Mouse (Mus musculus) lung, embryonic 15.5 days (tissue): ENCODE results near the gene Fgf2. TPM values are rescaled to one million over a fixed set of nuclear protein-coding genes. Genes with fewer than 3 reads are reported as not detected.

Experiments
- ATAC-seq: fragments of 200-750 bp; cut with Nextera tagmentation; 2 replicates; pipeline ENCODE4 v1.8.0; 2017; ENCODE audit warnings: moderate number of reproducible peaks, borderline replicate concordance; ENCODE audit not compliant: low FRiP score, low TSS enrichment; ENCODE audit errors: extremely low read depth
- H3K27ac ChIP-seq: fragments of 300-500 bp; sonication (generic); 2 replicates; pipeline ENCODE4 v1.5.1; 2015; ENCODE audit warnings: moderate library complexity, mild to moderate bottlenecking, inconsistent platforms
- H3K27me3 ChIP-seq: fragments of 300-500 bp; sonication (generic); 2 replicates; pipeline ENCODE4 v1.6.1; 2015; ENCODE audit warnings: inconsistent platforms
- H3K36me3 ChIP-seq: fragments of 300-500 bp; sonication (generic); 2 replicates; pipeline ENCODE4 v1.6.1; 2015; ENCODE audit warnings: inconsistent platforms
- H3K4me1 ChIP-seq: fragments of 300-500 bp; sonication (generic); 2 replicates; pipeline ENCODE4 v1.6.1; 2015; ENCODE audit warnings: inconsistent platforms
- H3K4me2 ChIP-seq: fragments of 300-500 bp; sonication (generic); 2 replicates; pipeline ENCODE4 v1.6.1; 2015; ENCODE audit warnings: inconsistent platforms, mild to moderate bottlenecking, moderate library complexity
- H3K4me3 ChIP-seq: fragments of 300-500 bp; sonication (generic); 2 replicates; pipeline ENCODE4 v1.5.1; 2015; ENCODE audit warnings: mild to moderate bottlenecking, inconsistent platforms
- H3K9ac ChIP-seq: fragments of 300-500 bp; sonication (generic); 2 replicates; pipeline ENCODE4 v1.6.1; 2015; ENCODE audit warnings: inconsistent platforms
- H3K9me3 ChIP-seq: fragments of 300-500 bp; sonication (generic); 2 replicates; pipeline ENCODE4 v1.6.1; 2016; ENCODE audit warnings: inconsistent platforms
- WGBS: fragments of 180-500 bp; shearing (Covaris S2); methylation state at CpG from one replicate; pipeline ENCODE4 v1.1.7; 2015; 5-methylcytosine and 5-hydroxymethylcytosine counted together
- polyA plus RNA-seq: library from polyadenylated mRNA; unstranded; fragments of >200 nt; fragmentation: Nextera tagmentation; extraction: Ambion mirVana; gene quantifications from 2 replicates; pipeline ENCODE4 v1.2.1, GENCODE M21; 2015

Fgf2 gene
- polyA plus RNA-seq, 1 experiment from 2014 or later, result 2.3 TPM

- H3K4me3 ChIP-seq, result no peak overlapping the region
- no peaks in the 10 kb centered on the region for H3K27me3 ChIP-seq
- no peak overlapping the region for H3K4me2 ChIP-seq
- no peak for ATAC-seq
- no peak overlapping the region for H3K27ac ChIP-seq
- H3K4me1 ChIP-seq, result peaks cover 12% of the 10 kb centered on the region; the same call in 1 of the 2 replicates
- no peaks in the 10 kb centered on the region for H3K36me3 ChIP-seq
- no peaks in the 10 kb centered on the region for H3K9me3 ChIP-seq
- no peak overlapping the region for H3K9ac ChIP-seq
- 85% methylated on average over 3 of the region's 3 CpGs for WGBS
These were observed 21.5 kb upstream of the Fgf2 start for GRCm38 (mm10) chr3:37326627-37327026.

DNA sequence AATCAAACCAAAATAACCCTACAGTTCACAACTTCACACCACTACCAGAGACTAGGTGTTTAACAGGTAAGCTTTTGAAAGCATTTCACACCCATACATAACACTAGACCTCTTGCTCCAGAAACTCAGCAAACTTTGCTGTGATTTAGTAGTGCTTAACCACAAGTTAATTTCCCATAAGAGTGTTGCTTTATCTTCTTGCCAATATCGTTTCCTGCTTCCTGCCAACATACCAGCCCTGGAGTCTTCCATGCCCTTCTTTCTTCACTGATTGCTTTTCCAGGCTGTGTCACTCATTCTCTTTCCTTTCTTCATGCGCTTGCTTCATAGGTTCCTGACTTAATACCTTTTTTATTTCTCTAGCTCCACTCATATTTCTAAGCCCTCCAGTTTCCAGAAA is 19.7 kb upstream of the Fgf2 start:
- Histone ChIP-seq H3K4me3 (no peak overlapping the region), H3K9me3 (no peaks in the 10 kb centered on the region), H3K9ac (no peak overlapping the region), H3K4me2 (no peak overlapping the region), H3K27me3 (no peaks in the 10 kb centered on the region), H3K4me1 (peaks cover 12% of the 10 kb centered on the region; the same call in 1 of the 2 replicates), H3K27ac (0 out of 2 replicates have a peak overlapping the region, but pooled peaks have one; percentile 15), H3K36me3 (no peaks in the 10 kb centered on the region)
- ATAC-seq, result no peak
- 66% methylated on average over 2 of the region's 2 CpGs for WGBS

GRCm38 (mm10) chr3:37329963-37330362 is 18.2 kb upstream of the Fgf2 start:
- Histone ChIP-seq H3K9ac (no peak overlapping the region), H3K4me2 (no peak overlapping the region), H3K27me3 (no peaks in the 10 kb centered on the region), H3K4me3 (no peak overlapping the region), H3K9me3 (no peaks in the 10 kb centered on the region), H3K4me1 (peaks cover 7% of the 10 kb centered on the region; the same call in 1 of the 2 replicates), H3K36me3 (no peaks in the 10 kb centered on the region), H3K27ac (no peak overlapping the region)
- no peak for ATAC-seq
- 82% methylated on average over 1 of the region's 1 CpGs for WGBS

DNA sequence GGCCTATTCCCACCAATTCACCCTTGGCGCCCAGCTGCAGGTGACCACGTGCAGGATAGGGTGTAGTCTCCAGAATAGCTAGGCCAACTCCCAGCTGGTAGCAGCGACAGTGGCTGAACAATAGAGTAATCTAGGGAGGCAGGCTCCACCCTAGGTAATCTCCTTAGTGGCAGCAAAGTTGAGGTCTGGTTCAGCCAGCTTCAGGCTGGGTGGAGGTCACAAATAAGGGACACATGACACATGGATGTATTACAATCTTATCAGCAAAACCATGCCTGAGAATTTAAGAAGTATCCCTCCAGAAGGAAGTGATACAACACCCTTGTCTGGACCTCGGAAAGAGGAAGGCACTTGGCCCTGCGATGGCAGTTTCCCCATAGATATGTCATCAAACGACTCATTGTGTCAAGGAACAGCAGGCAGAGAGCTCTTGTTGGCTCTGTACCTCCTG is 16.1 kb upstream of the Fgf2 start:
- no peaks in the 10 kb centered on the region for H3K36me3 ChIP-seq
- H3K4me3 ChIP-seq, result no peak overlapping the region
- no peak overlapping the region for H3K27ac ChIP-seq
- no peak for ATAC-seq
- 57% methylated on average over 6 of the region's 6 CpGs for WGBS
- no peak overlapping the region for H3K4me2 ChIP-seq
- H3K27me3 ChIP-seq, result no peaks in the 10 kb centered on the region
- H3K9me3 ChIP-seq, result no peaks in the 10 kb centered on the region
- H3K9ac ChIP-seq, result no peak overlapping the region
- H3K4me1 ChIP-seq, result peaks cover 7% of the 10 kb centered on the region; the same call in 1 of the 2 replicates

DNA sequence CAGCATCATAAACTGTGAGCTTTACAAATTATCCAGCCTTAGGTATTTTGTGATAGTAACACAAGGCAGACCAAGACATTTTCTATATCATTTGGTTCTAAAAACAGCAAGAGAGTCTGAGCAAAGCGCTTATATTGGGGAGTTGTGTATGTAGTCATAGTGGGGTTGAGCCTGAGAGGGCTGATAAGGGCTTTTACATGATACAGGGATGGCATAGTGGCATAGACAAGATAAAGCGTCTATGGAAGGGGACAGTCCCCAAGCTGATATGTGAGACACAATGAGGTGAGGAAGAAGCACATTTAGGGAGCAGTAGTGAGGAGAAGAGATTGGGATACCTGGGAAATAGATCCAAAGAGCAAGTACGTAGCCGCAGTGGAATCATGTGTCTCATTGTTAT is 14.1 kb upstream of the Fgf2 start:
- Histone ChIP-seq H3K36me3 (no peaks in the 10 kb centered on the region), H3K4me1 (peaks cover 3% of the 10 kb centered on the region; the same call in 1 of the 2 replicates), H3K4me3 (no peak overlapping the region), H3K9me3 (no peaks in the 10 kb centered on the region), H3K27ac (no peak overlapping the region), H3K9ac (no peak overlapping the region), H3K4me2 (no peak overlapping the region), H3K27me3 (no peaks in the 10 kb centered on the region)
- WGBS, result 89% methylated on average over 4 of the region's 4 CpGs
- no peak for ATAC-seq

DNA sequence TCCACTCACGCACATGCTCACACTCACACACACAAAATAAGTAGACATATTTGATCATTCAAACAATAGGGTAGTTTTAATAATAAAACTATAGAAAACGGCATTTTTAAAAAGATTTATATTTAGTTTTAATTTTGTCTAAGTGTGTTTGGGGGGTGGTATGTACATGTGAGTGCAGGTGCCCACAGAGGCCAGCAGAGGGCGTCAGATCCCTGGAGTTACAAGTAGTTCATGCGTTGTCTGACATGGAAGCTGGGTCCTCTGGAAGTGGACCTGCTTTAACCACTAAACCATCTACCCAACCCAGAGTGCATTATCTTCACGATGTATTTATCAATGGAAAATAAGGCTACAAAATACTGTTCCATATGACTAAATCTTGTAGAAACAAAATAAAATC is 7.0 kb upstream of the Fgf2 start:
- H3K9ac ChIP-seq, result no peak overlapping the region
- no peak overlapping the region for H3K4me3 ChIP-seq
- H3K4me2 ChIP-seq, result no peak overlapping the region
- H3K27ac ChIP-seq, result no peak overlapping the region
- no peaks in the 10 kb centered on the region for H3K36me3 ChIP-seq
- WGBS, result 58% methylated on average over 5 of the region's 5 CpGs
- H3K4me1 ChIP-seq, result no peaks in the 10 kb centered on the region
- ATAC-seq, result no peak
- H3K9me3 ChIP-seq, result no peaks in the 10 kb centered on the region
- H3K27me3 ChIP-seq, result peaks cover 3% of the 10 kb centered on the region

GRCm38 (mm10) chr3:37342811-37343210 is 5.3 kb upstream of the Fgf2 start:
- H3K9ac ChIP-seq, result no peak overlapping the region
- 42% methylated on average over 5 of the region's 5 CpGs for WGBS
- no peak overlapping the region for H3K4me3 ChIP-seq
- H3K9me3 ChIP-seq, result no peaks in the 10 kb centered on the region
- H3K4me1 ChIP-seq, result peaks cover 3% of the 10 kb centered on the region; the same call in 1 of the 2 replicates
- H3K27me3 ChIP-seq, result peaks cover 18% of the 10 kb centered on the region
- no peak overlapping the region for H3K27ac ChIP-seq
- ATAC-seq, result no peak
- no peak overlapping the region for H3K4me2 ChIP-seq
- no peaks in the 10 kb centered on the region for H3K36me3 ChIP-seq

- no peaks in the 10 kb centered on the region for H3K9me3 ChIP-seq
- peak overlapping the region; percentile 97 for H3K4me2 ChIP-seq
- H3K27me3 ChIP-seq, result peaks cover 40% of the 10 kb centered on the region
- H3K27ac ChIP-seq, result no peak overlapping the region
- peaks cover 16% of the 10 kb centered on the region for H3K4me1 ChIP-seq
- 31% methylated on average over 9 of the region's 9 CpGs for WGBS
- no peaks in the 10 kb centered on the region for H3K36me3 ChIP-seq
- H3K9ac ChIP-seq, result no peak overlapping the region
- ATAC-seq, result 0 out of 2 replicates have a peak, but pooled peaks have one; percentile 13
- H3K4me3 ChIP-seq, result peak overlapping the region; percentile 71; the same call in 1 of the 2 replicates
These were observed 475 bp upstream of the Fgf2 start for GRCm38 (mm10) chr3:37347671-37348070.

GRCm38 (mm10) chr3:37349166-37349548 is 1.0 kb downstream of the Fgf2 start:
- H3K9me3 ChIP-seq, result no peaks in the 10 kb centered on the region
- H3K4me1 ChIP-seq, result peaks cover 18% of the 10 kb centered on the region
- no peak overlapping the region for H3K27ac ChIP-seq
- no peaks in the 10 kb centered on the region for H3K36me3 ChIP-seq
- WGBS, result 8% methylated on average over 8 of the region's 8 CpGs
- peak overlapping the region; percentile 97 for H3K4me2 ChIP-seq
- ATAC-seq, result 0 out of 2 replicates have a peak, but pooled peaks have one; percentile 1
- H3K9ac ChIP-seq, result peak overlapping the region; percentile 77
- H3K27me3 ChIP-seq, result peaks cover 37% of the 10 kb centered on the region
- H3K4me3 ChIP-seq, result peak overlapping the region; percentile 71

DNA sequence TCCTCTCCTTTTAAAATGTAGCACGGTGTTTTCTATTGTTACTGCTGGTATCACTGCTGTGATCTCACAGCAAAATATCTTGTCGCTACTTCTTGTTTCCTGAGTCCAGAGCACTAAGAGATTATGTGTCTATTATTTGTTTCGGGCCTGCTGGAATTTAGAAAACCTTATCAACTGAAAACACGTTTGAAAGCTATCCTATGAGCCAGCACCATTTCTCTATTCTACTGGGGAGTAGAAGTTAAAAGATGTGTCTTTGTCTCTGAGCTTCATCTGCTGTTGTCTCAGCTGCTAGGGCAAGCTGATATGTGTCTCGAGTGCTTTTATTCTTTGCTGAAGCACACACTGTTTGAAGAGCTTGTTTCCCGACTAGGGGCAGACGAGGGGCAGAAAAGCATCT is 2.2 kb downstream of the Fgf2 start:
- H3K27ac ChIP-seq, result no peak overlapping the region
- ATAC-seq, result no peak
- H3K4me1 ChIP-seq, result peaks cover 25% of the 10 kb centered on the region
- WGBS, result 52% methylated on average over 7 of the region's 7 CpGs
- no peak overlapping the region for H3K9ac ChIP-seq
- H3K9me3 ChIP-seq, result no peaks in the 10 kb centered on the region
- H3K4me3 ChIP-seq, result no peak overlapping the region
- H3K4me2 ChIP-seq, result no peak overlapping the region
- H3K27me3 ChIP-seq, result peaks cover 37% of the 10 kb centered on the region
- no peaks in the 10 kb centered on the region for H3K36me3 ChIP-seq

- Histone ChIP-seq H3K27me3 (peaks cover 15% of the 10 kb centered on the region), H3K36me3 (no peaks in the 10 kb centered on the region), H3K4me2 (no peak overlapping the region), H3K9me3 (no peaks in the 10 kb centered on the region), H3K4me1 (peaks cover 16% of the 10 kb centered on the region), H3K9ac (no peak overlapping the region), H3K4me3 (no peak overlapping the region), H3K27ac (no peak overlapping the region)
- WGBS, result 72% methylated on average over 10 of the region's 10 CpGs
- no peak for ATAC-seq
These were observed 5.9 kb downstream of the Fgf2 start for GRCm38 (mm10) chr3:37353951-37354481.

- no peak overlapping the region for H3K9ac ChIP-seq
- peaks cover 8% of the 10 kb centered on the region for H3K27me3 ChIP-seq
- peaks cover 9% of the 10 kb centered on the region for H3K4me1 ChIP-seq
- H3K9me3 ChIP-seq, result no peaks in the 10 kb centered on the region
- no peak overlapping the region for H3K4me2 ChIP-seq
- peak; percentile 44; the same call in 1 of the 2 replicates for ATAC-seq
- H3K36me3 ChIP-seq, result no peaks in the 10 kb centered on the region
- no peak overlapping the region for H3K27ac ChIP-seq
- no peak overlapping the region for H3K4me3 ChIP-seq
- WGBS, result 43% methylated on average over 1 of the region's 1 CpGs
These were observed 6.6 kb downstream of the Fgf2 start for GRCm38 (mm10) chr3:37354737-37355136.
